Mouse (Mus musculus): ENCODE measurements around the gene Rbp7. TPM values are rescaled to one million over a fixed set of nuclear protein-coding genes. Genes with fewer than 3 reads are reported as not detected.

Rbp7 gene
- total and polyA plus RNA-seq, 3 experiments = not detected

GRCm38 (mm10) chr4:149446309-149446708, 8.5 kb downstream of the Rbp7 start:
- no peaks in the 10 kb centered on the region for H3K79me2 ChIP-seq (replicated peaks; ENCODE audit: control insufficient read depth, extremely low read depth, insufficient read depth, poor library complexity, severe bottlenecking)
- H3K4me1 ChIP-seq (ENCODE audit: control insufficient read depth in 1 of 2, insufficient read depth in 2 of 2) = peaks cover 0 to 13% of the 10 kb centered on the region in 2 experiments; a peak in 3 of 4 replicates
- no peak overlapping the region for H3K4me3 ChIP-seq (replicated peaks in 1 of 3; ENCODE audit: low read depth in 2 of 3, low read length in 2 of 3, poor library complexity in 1 of 3)
- TF ChIP-seq ZMIZ1 (IDR thresholded peaks at IDR 0.05; ENCODE audit: low read depth, low read length) (no peak), SIN3A (IDR thresholded peaks at IDR 0.05; ENCODE audit: low read length) (no peak), CHD2 (IDR thresholded peaks at IDR 0.05; ENCODE audit: low read length) (no peak), USF1 (IDR thresholded peaks at IDR 0.05; ENCODE audit: low read depth, low read length) (no peak), RCOR1 (conservative IDR thresholded peaks at IDR 0.05; ENCODE audit: low read depth, low read length) (no peak), JUN (IDR thresholded peaks at IDR 0.05; ENCODE audit: insufficient read depth, low read depth, low read length) (no peak), NELFE (IDR thresholded peaks at IDR 0.05; ENCODE audit: low read depth, low read length) (no peak), MXI1 (IDR thresholded peaks at IDR 0.05; ENCODE audit: low read depth, low read length) (no peak), JUND (conservative IDR thresholded peaks at IDR 0.05; ENCODE audit: low read depth, low read length) (no peak), MEF2A (IDR thresholded peaks at IDR 0.05; ENCODE audit: borderline replicate concordance, low read depth, low read length) (no peak), MAX (IDR thresholded peaks at IDR 0.05; ENCODE audit: low read length) (no peak), TCF12 (IDR thresholded peaks at IDR 0.05; ENCODE audit: low read depth, low read length) (no peak), NRF1 (IDR thresholded peaks at IDR 0.05; ENCODE audit: low read depth, low read length) (no peak), IRF4 (IDR thresholded peaks at IDR 0.05; ENCODE audit: low read depth, low read length) (no peak), RAD21 (IDR thresholded peaks at IDR 0.05; ENCODE audit: low read depth, low read length) (no peak), MAFK (IDR thresholded peaks at IDR 0.05; ENCODE audit: insufficient replicate concordance, low read length) (no peak), MYC (IDR thresholded peaks at IDR 0.05; ENCODE audit: low read depth, low read length) (no peak), ZKSCAN1 (IDR thresholded peaks at IDR 0.05; ENCODE audit: borderline replicate concordance, low read depth, low read length) (no peak), POLR2A (IDR thresholded peaks at IDR 0.05; ENCODE audit: low read depth, low read length) (no peak), BHLHE40 (IDR thresholded peaks at IDR 0.05; ENCODE audit: low read depth, low read length) (no peak)
- no peak overlapping the region for H3K4me2 ChIP-seq (ENCODE audit: insufficient read depth, low read depth, poor library complexity, severe bottlenecking)
- in situ Hi-C loops (cut with MboI; ENCODE audit: low pct_ligation_motif_present, low pct_unique_long_range_greater_than_20kb, low sequenced_read_pairs) = no loop called here
- H3K27me3 ChIP-seq (replicated peaks) = no peaks in the 10 kb centered on the region
- no peak overlapping the region for H3K27ac ChIP-seq (ENCODE audit: insufficient read depth, low read depth)
- no peaks in the 10 kb centered on the region for H3K36me3 ChIP-seq (replicated peaks in 1 of 2; ENCODE audit: control insufficient read depth in 1 of 2, insufficient read depth in 1 of 2, low read length in 1 of 2)
- no peak overlapping the region for H3K9ac ChIP-seq (ENCODE audit: insufficient read depth, low read depth)
- dilution Hi-C loops (cut with MboI; ENCODE audit: extremely low pct_ligation_motif_present, extremely low pct_unique_long_range_greater_than_20kb, low sequenced_read_pairs) = no loop called here
- H3K9me3 ChIP-seq (replicated peaks; ENCODE audit: low read length) = no peaks in the 10 kb centered on the region
- DNase-seq (ENCODE audit: extremely low read depth) = no peak

- dilution Hi-C loops (cut with MboI; ENCODE audit: extremely low pct_ligation_motif_present, extremely low pct_unique_long_range_greater_than_20kb, low sequenced_read_pairs) = no loop called here
- peak overlapping the region; percentile 49; the same call in 1 of the 2 replicates for H3K9ac ChIP-seq (ENCODE audit: insufficient read depth, low read depth)
- peak overlapping the region; percentile 98; the same call in 1 of the 2 replicates for H3K4me2 ChIP-seq (ENCODE audit: insufficient read depth, low read depth, poor library complexity, severe bottlenecking)
- H3K9me3 ChIP-seq (replicated peaks; ENCODE audit: low read length) = no peaks in the 10 kb centered on the region
- H3K79me2 ChIP-seq (replicated peaks; ENCODE audit: control insufficient read depth, extremely low read depth, insufficient read depth, poor library complexity, severe bottlenecking) = no peaks in the 10 kb centered on the region
- no peaks in the 10 kb centered on the region for H3K36me3 ChIP-seq (replicated peaks in 1 of 2; ENCODE audit: control insufficient read depth in 1 of 2, insufficient read depth in 1 of 2, low read length in 1 of 2)
- TF ChIP-seq UBTF (IDR thresholded peaks at IDR 0.05; ENCODE audit: low read depth, low read length) = no peak
- DNase-seq (ENCODE audit: extremely low read depth) = no peak
- H3K27ac ChIP-seq (ENCODE audit: insufficient read depth, low read depth) = no peak overlapping the region
- H3K4me1 ChIP-seq (ENCODE audit: control insufficient read depth in 1 of 2, insufficient read depth in 2 of 2) = peaks cover 0 to 13% of the 10 kb centered on the region in 2 experiments; a peak in 3 of 4 replicates
- in situ Hi-C loops (cut with MboI; ENCODE audit: low pct_ligation_motif_present, low pct_unique_long_range_greater_than_20kb, low sequenced_read_pairs) = no loop called here
- no peaks in the 10 kb centered on the region for H3K27me3 ChIP-seq (replicated peaks)
- no peak overlapping the region for H3K4me3 ChIP-seq (replicated peaks in 1 of 3; ENCODE audit: low read depth in 2 of 3, low read length in 2 of 3, poor library complexity in 1 of 3)
Observed at GRCm38 (mm10) chr4:149445868-149446267, 8.9 kb downstream of the Rbp7 start.

Data from CH12.LX (cell line).